Mouse (Mus musculus) c-Kit-positive CD71-negative TER-119-negative erythroid progenitor cells, embryonic 14.5 days (primary cell): ENCODE measurements at regions not wholly inside any gene's neighbourhood (a gene's known extent, or its start where the extent isn't known, plus 50 kb on each side); places are given as distances from the start of the nearest gene placed in this dataset.
"Not testable (repeated sequence)": the region's sequence is repeated elsewhere in the genome, so short reads cannot be mapped to it uniquely, and the experiment has no call there.

Source experiments
- DNase-seq: peaks from one replicate; pipeline ENCODE4 v3.0.0-alpha.2; 2013; ENCODE audit warnings: low read depth

GRCm38 (mm10) chr2:166322668-166323043, 167.2 kb upstream of the Sulf2 start:
- no peak for DNase-seq

- DNase-seq, result no peak
Observed at GRCm38 (mm10) chr2:166321992-166322667, 166.7 kb upstream of the Sulf2 start.

GRCm38 (mm10) chr2:166316409-166316916, 161.0 kb upstream of the Sulf2 start:
- DNase-seq, result no peak

- no peak for DNase-seq
Observed at GRCm38 (mm10) chr2:166310438-166310837, 155.0 kb upstream of the Sulf2 start.

GRCm38 (mm10) chr2:166309882-166310281, 154.4 kb upstream of the Sulf2 start:
- DNase-seq, result no peak

GRCm38 (mm10) chr2:166307551-166307950, 152.1 kb upstream of the Sulf2 start:
- DNase-seq, result no peak

- DNase-seq, result no peak
Observed at GRCm38 (mm10) chr2:166305044-166306002, 149.9 kb upstream of the Sulf2 start.

- DNase-seq, result no peak
Observed at GRCm38 (mm10) chr2:166303854-166304253, 148.4 kb upstream of the Sulf2 start.

GRCm38 (mm10) chr2:166301161-166301560, 145.7 kb upstream of the Sulf2 start:
- no peak for DNase-seq

- no peak for DNase-seq
Observed at GRCm38 (mm10) chr2:166294672-166295071, 139.2 kb upstream of the Sulf2 start.

- DNase-seq, result no peak
Observed at GRCm38 (mm10) chr2:166292987-166293386, 137.5 kb upstream of the Sulf2 start.

- DNase-seq, result no peak
Observed at GRCm38 (mm10) chr2:166291266-166291665, 135.8 kb upstream of the Sulf2 start.

- no peak for DNase-seq
Observed at GRCm38 (mm10) chr2:166290826-166291225, 135.4 kb upstream of the Sulf2 start.

- DNase-seq, result no peak
Observed at GRCm38 (mm10) chr2:166289198-166289597, 133.7 kb upstream of the Sulf2 start.

GRCm38 (mm10) chr2:166281137-166281536, 125.7 kb upstream of the Sulf2 start:
- not testable (repeated sequence) for DNase-seq

GRCm38 (mm10) chr2:166280651-166281127, 125.2 kb upstream of the Sulf2 start:
- DNase-seq, result no peak

- no peak for DNase-seq
Observed at GRCm38 (mm10) chr2:166279676-166280075, 124.2 kb upstream of the Sulf2 start.

- no peak for DNase-seq
Observed at GRCm38 (mm10) chr2:166275398-166275797, 119.9 kb upstream of the Sulf2 start.

GRCm38 (mm10) chr2:166274016-166274346, 118.5 kb upstream of the Sulf2 start:
- no peak for DNase-seq

GRCm38 (mm10) chr2:166273312-166274015, 118.0 kb upstream of the Sulf2 start:
- DNase-seq, result no peak

GRCm38 (mm10) chr2:166272841-166273240, 117.4 kb upstream of the Sulf2 start:
- DNase-seq, result no peak

GRCm38 (mm10) chr2:166272190-166272543, 116.7 kb upstream of the Sulf2 start:
- DNase-seq, result no peak
